Mouse (Mus musculus): ENCODE data around the gene Ppfia4. TPM values are rescaled to one million over a fixed set of nuclear protein-coding genes. Genes with fewer than 3 reads are reported as not detected.

The Ppfia4 gene
- polyA plus RNA-seq, 1 experiment from 2014 or later: 32.0 TPM

GRCm38 (mm10) chr1:134293276-134293675, 39.5 kb downstream of the Ppfia4 start:
- Histone ChIP-seq H3K4me2 (ENCODE audit: low read length) (no peak overlapping the region), H3K9me3 (ENCODE audit: control insufficient read depth, low read length) (no peaks in the 10 kb centered on the region), H3K4me1 (ENCODE audit: control insufficient read depth, insufficient read depth, low read depth, low read length) (no peaks in the 10 kb centered on the region), H3K4me3 (ENCODE audit: low read length) (no peak overlapping the region), H3K36me3 (ENCODE audit: control insufficient read depth, insufficient read depth, low read length) (no peaks in the 10 kb centered on the region), H3K27me3 (replicated peaks; ENCODE audit: control insufficient read depth, insufficient read depth, low read length) (peaks cover 4% of the 10 kb centered on the region; the same call in 1 of the 2 replicates), H3K9ac (ENCODE audit: low read depth, low read length) (no peak overlapping the region), H3K27ac (ENCODE audit: low read depth, low read length) (no peak overlapping the region)
- ATAC-seq: no peak
- 89% methylated on average over 7 of the region's 7 CpGs for WGBS

GRCm38 (mm10) chr1:134292601-134293000, 40.1 kb downstream of the Ppfia4 start:
- H3K4me2 ChIP-seq (ENCODE audit: low read length): no peak overlapping the region
- WGBS: 56% methylated on average over 9 of the region's 9 CpGs
- no peaks in the 10 kb centered on the region for H3K4me1 ChIP-seq (ENCODE audit: control insufficient read depth, insufficient read depth, low read depth, low read length)
- H3K9me3 ChIP-seq (ENCODE audit: control insufficient read depth, low read length): no peaks in the 10 kb centered on the region
- H3K27me3 ChIP-seq (replicated peaks; ENCODE audit: control insufficient read depth, insufficient read depth, low read length): no peaks in the 10 kb centered on the region
- no peaks in the 10 kb centered on the region for H3K36me3 ChIP-seq (ENCODE audit: control insufficient read depth, insufficient read depth, low read length)
- ATAC-seq: no peak
- H3K4me3 ChIP-seq (ENCODE audit: low read length): no peak overlapping the region
- no peak overlapping the region for H3K27ac ChIP-seq (ENCODE audit: low read depth, low read length)
- H3K9ac ChIP-seq (ENCODE audit: low read depth, low read length): no peak overlapping the region

GRCm38 (mm10) chr1:134292073-134292472, 40.7 kb downstream of the Ppfia4 start:
- Histone ChIP-seq H3K27ac (ENCODE audit: low read depth, low read length) (no peak overlapping the region), H3K27me3 (replicated peaks; ENCODE audit: control insufficient read depth, insufficient read depth, low read length) (no peaks in the 10 kb centered on the region), H3K4me2 (ENCODE audit: low read length) (no peak overlapping the region), H3K4me1 (ENCODE audit: control insufficient read depth, insufficient read depth, low read depth, low read length) (no peaks in the 10 kb centered on the region), H3K9me3 (ENCODE audit: control insufficient read depth, low read length) (no peaks in the 10 kb centered on the region), H3K36me3 (ENCODE audit: control insufficient read depth, insufficient read depth, low read length) (no peaks in the 10 kb centered on the region), H3K9ac (ENCODE audit: low read depth, low read length) (no peak overlapping the region; the same call in 1 of the 2 replicates), H3K4me3 (ENCODE audit: low read length) (no peak overlapping the region)
- 15% methylated on average over 5 of the region's 5 CpGs for WGBS
- ATAC-seq: no peak

- H3K4me2 ChIP-seq (ENCODE audit: low read length): no peak overlapping the region
- no peak overlapping the region for H3K4me3 ChIP-seq (ENCODE audit: low read length)
- no peaks in the 10 kb centered on the region for H3K36me3 ChIP-seq (ENCODE audit: control insufficient read depth, insufficient read depth, low read length)
- ATAC-seq: no peak; the same call in 1 of the 2 replicates
- no peaks in the 10 kb centered on the region for H3K27me3 ChIP-seq (replicated peaks; ENCODE audit: control insufficient read depth, insufficient read depth, low read length)
- no peaks in the 10 kb centered on the region for H3K9me3 ChIP-seq (ENCODE audit: control insufficient read depth, low read length)
- 80% methylated on average over 8 of the region's 8 CpGs for WGBS
- H3K27ac ChIP-seq (ENCODE audit: low read depth, low read length): no peak overlapping the region
- H3K4me1 ChIP-seq (ENCODE audit: control insufficient read depth, insufficient read depth, low read depth, low read length): no peaks in the 10 kb centered on the region
- no peak overlapping the region; the same call in 1 of the 2 replicates for H3K9ac ChIP-seq (ENCODE audit: low read depth, low read length)
These were observed 41.2 kb downstream of the Ppfia4 start for GRCm38 (mm10) chr1:134291555-134291954.

- Histone ChIP-seq H3K4me3 (ENCODE audit: low read length) (no peak overlapping the region), H3K4me2 (ENCODE audit: low read length) (no peak overlapping the region)
- WGBS: 68% methylated on average over 5 of the region's 5 CpGs
These were observed 41.8 kb downstream of the Ppfia4 start for GRCm38 (mm10) chr1:134290909-134291308.

GRCm38 (mm10) chr1:134290300-134290699, 42.4 kb downstream of the Ppfia4 start:
- ATAC-seq: no peak
- Histone ChIP-seq H3K4me3 (ENCODE audit: low read length) (no peak overlapping the region), H3K27me3 (replicated peaks; ENCODE audit: control insufficient read depth, insufficient read depth, low read length) (no peaks in the 10 kb centered on the region), H3K9me3 (ENCODE audit: control insufficient read depth, low read length) (no peaks in the 10 kb centered on the region), H3K4me2 (ENCODE audit: low read length) (no peak overlapping the region), H3K9ac (ENCODE audit: low read depth, low read length) (no peak overlapping the region), H3K27ac (ENCODE audit: low read depth, low read length) (no peak overlapping the region), H3K36me3 (ENCODE audit: control insufficient read depth, insufficient read depth, low read length) (no peaks in the 10 kb centered on the region), H3K4me1 (ENCODE audit: control insufficient read depth, insufficient read depth, low read depth, low read length) (no peaks in the 10 kb centered on the region)
- 90% methylated on average over 13 of the region's 13 CpGs for WGBS

More at GRCm38 (mm10) chr1:134290909-134291308, 41.8 kb downstream of the Ppfia4 start:
- no peak for ATAC-seq
- H3K36me3 ChIP-seq (ENCODE audit: control insufficient read depth, insufficient read depth, low read length): no peaks in the 10 kb centered on the region
- no peaks in the 10 kb centered on the region for H3K4me1 ChIP-seq (ENCODE audit: control insufficient read depth, insufficient read depth, low read depth, low read length)
- no peak overlapping the region for H3K9ac ChIP-seq (ENCODE audit: low read depth, low read length)
- H3K27me3 ChIP-seq (replicated peaks; ENCODE audit: control insufficient read depth, insufficient read depth, low read length): no peaks in the 10 kb centered on the region
- H3K27ac ChIP-seq (ENCODE audit: low read depth, low read length): no peak overlapping the region
- H3K9me3 ChIP-seq (ENCODE audit: control insufficient read depth, low read length): no peaks in the 10 kb centered on the region

GRCm38 (mm10) chr1:134289598-134290099, 43.1 kb downstream of the Ppfia4 start, which contains the start of gene Myog:
Gene Myog (plus strand): TSS chr1:134289989.
- H3K4me2 ChIP-seq (ENCODE audit: low read length): no peak within 1 kb of the TSS
- no peaks in the 10 kb centered on the region for H3K27me3 ChIP-seq (replicated peaks; ENCODE audit: control insufficient read depth, insufficient read depth, low read length)
- H3K4me1 ChIP-seq (ENCODE audit: control insufficient read depth, insufficient read depth, low read depth, low read length): no peaks in the 10 kb centered on the region
- H3K27ac ChIP-seq (ENCODE audit: low read depth, low read length): no peak within 1 kb of the TSS
- WGBS: 37% methylated on average over 11 of the region's 11 CpGs
- no peak within 1 kb of the TSS for H3K9ac ChIP-seq (ENCODE audit: low read depth, low read length)
- no peaks in the 10 kb centered on the region for H3K9me3 ChIP-seq (ENCODE audit: control insufficient read depth, low read length)
- no peak for ATAC-seq
- H3K4me3 ChIP-seq (ENCODE audit: low read length): no peak within 1 kb of the TSS
- H3K36me3 ChIP-seq (ENCODE audit: control insufficient read depth, insufficient read depth, low read length): no peaks in the 10 kb centered on the region

- Histone ChIP-seq H3K27ac (ENCODE audit: low read depth, low read length) (no peak overlapping the region), H3K36me3 (ENCODE audit: control insufficient read depth, insufficient read depth, low read length) (no peaks in the 10 kb centered on the region), H3K4me3 (ENCODE audit: low read length) (no peak overlapping the region), H3K4me2 (ENCODE audit: low read length) (no peak overlapping the region), H3K27me3 (replicated peaks; ENCODE audit: control insufficient read depth, insufficient read depth, low read length) (no peaks in the 10 kb centered on the region), H3K4me1 (ENCODE audit: control insufficient read depth, insufficient read depth, low read depth, low read length) (no peaks in the 10 kb centered on the region), H3K9ac (ENCODE audit: low read depth, low read length) (no peak overlapping the region), H3K9me3 (ENCODE audit: control insufficient read depth, low read length) (no peaks in the 10 kb centered on the region)
- no peak for ATAC-seq
- 72% methylated on average over 3 of the region's 3 CpGs for WGBS
These were observed 44.5 kb downstream of the Ppfia4 start for GRCm38 (mm10) chr1:134288239-134288638.

- Histone ChIP-seq H3K36me3 (ENCODE audit: control insufficient read depth, insufficient read depth, low read length) (no peaks in the 10 kb centered on the region), H3K27ac (ENCODE audit: low read depth, low read length) (no peak overlapping the region), H3K4me3 (ENCODE audit: low read length) (no peak overlapping the region), H3K4me1 (ENCODE audit: control insufficient read depth, insufficient read depth, low read depth, low read length) (no peaks in the 10 kb centered on the region), H3K27me3 (replicated peaks; ENCODE audit: control insufficient read depth, insufficient read depth, low read length) (no peaks in the 10 kb centered on the region), H3K4me2 (ENCODE audit: low read length) (no peak overlapping the region), H3K9ac (ENCODE audit: low read depth, low read length) (no peak overlapping the region), H3K9me3 (ENCODE audit: control insufficient read depth, low read length) (no peaks in the 10 kb centered on the region)
- no peak for ATAC-seq
- 53% methylated on average over 10 of the region's 10 CpGs for WGBS
These were observed 47.1 kb downstream of the Ppfia4 start for GRCm38 (mm10) chr1:134285458-134286120.
